Mouse (Mus musculus) neutrophil, adult 65 days (primary cell): ENCODE data around the gene Gm17018. TPM values are rescaled to one million over a fixed set of nuclear protein-coding genes. Genes with fewer than 3 reads are reported as not detected.

Experiments
- total RNA-seq: library from RNA; stranded (reverse); gene quantifications from 2 replicates; pipeline ENCODE4 v1.2.4, GENCODE M21; 2023

Gene Gm17018
- 4.6 and 9.2 TPM in 2 replicates for total RNA-seq

GRCm38 (mm10) chr19:45560153-45560890 is at the start of gene Gm17018, which contains the start of gene Poll:
TSS of gene Gm17018 (plus strand) at chr19:45560615.
TSS of gene Poll (minus strand) at chr19:45560531.

Other genes starting within 250 kb of the Gm17018 start
- 10.3 and 11.1 TPM in 2 replicates for gene Btrc, start 196.9 kb upstream of the Gm17018 start, total RNA-seq
- 6.0 and 6.5 TPM in 2 replicates for gene Poll, start 84 bp upstream of the Gm17018 start, total RNA-seq
- gene Fbxw4, start 99.7 kb downstream of the Gm17018 start, total RNA-seq: 28.6 and 36.6 TPM in 2 replicates
- gene Fgf8, start 182.3 kb downstream of the Gm17018 start, total RNA-seq: not detected in 2 replicates
- 14.2 and 20.7 TPM in 2 replicates for gene Npm3, start 189.0 kb downstream of the Gm17018 start, total RNA-seq
- 242 and 314 TPM in 2 replicates for gene Mgea5, start 223.2 kb downstream of the Gm17018 start, total RNA-seq